Mouse (Mus musculus): ENCODE measurements around the gene Agbl3.

DNA sequence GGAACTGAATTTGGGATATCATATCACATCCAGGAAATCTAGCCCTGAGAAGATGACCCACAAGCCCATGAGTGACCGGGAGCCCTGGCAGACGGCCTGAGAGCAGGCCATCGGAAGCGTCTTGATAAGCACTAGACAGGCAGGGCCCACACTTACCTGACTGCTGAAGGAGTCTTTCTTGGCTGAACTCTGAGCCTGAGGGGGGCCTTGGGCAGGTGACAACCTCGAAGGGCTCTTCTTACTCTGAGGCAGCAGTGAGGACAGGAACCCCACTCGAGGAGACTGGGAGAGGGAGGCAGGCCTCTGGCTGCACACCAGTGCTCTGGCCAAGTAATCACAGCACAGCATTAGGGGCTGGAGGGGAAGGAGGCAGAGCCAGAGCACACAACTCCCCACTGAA is 124.1 kb downstream of the Agbl3 start:
- no peak for TF ChIP-seq CTCF (IDR thresholded peaks at IDR 0.05; ENCODE audit: extremely low read depth, insufficient read depth, insufficient read length, insufficient replicate concordance)
- no peak for TF ChIP-seq POLR2A (IDR thresholded peaks at IDR 0.05; ENCODE audit: low read depth, low read length)

Data from spleen, adult 2 months (tissue).